Mouse (Mus musculus) spleen, adult 2 months (tissue): ENCODE data around the gene Efhd2.

Experiments
- CTCF ChIP-seq: fragments of 200-500 bp; IDR thresholded peaks from 2 replicates; pipeline ENCODE4 v1.5.1; 2011; ENCODE audit warnings: mild to moderate bottlenecking, inconsistent platforms; ENCODE audit not compliant: insufficient read depth, insufficient read length, insufficient replicate concordance; ENCODE audit errors: extremely low read depth
- POLR2A ChIP-seq: fragments of 200-500 bp; IDR thresholded peaks from 2 replicates; pipeline ENCODE4 v1.6.1; 2011; ENCODE audit warnings: low read depth, low read length, inconsistent platforms

DNA sequence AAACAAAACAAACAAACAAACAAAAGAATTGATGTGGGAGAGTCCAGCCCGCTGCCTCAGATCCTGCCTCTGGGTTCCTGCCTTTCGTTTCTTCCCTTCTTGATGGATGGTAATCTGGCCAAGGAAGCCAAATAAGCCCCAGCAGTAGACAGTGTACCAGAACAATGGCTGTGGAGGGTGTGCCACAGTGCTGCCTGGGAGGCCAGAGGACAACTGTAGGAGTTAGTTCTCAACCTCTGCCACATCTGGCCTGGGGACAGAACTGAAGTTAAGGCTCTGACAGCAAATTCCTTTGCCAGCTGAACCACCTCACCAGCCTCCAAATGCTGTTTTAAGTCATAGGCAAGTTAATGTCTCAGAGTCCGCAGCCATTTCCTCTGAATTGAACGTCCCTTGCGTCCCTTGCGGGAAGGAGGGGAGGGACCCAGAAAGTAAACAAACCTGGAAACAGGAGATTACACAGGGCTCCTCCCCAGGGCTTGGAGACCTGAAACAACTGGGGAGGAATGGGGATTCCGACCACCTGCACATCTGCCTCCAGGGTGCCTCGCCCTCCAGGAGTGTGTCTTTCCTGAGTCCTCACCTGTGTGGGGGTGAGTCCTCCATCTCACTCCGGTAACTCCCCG, 6.7 kb upstream of the Efhd2 start:
- TF ChIP-seq CTCF (no peak), POLR2A (no peak)
